Mouse (Mus musculus) layer of hippocampus, postnatal 25 days (tissue): ENCODE results near the gene Kif22. TPM values are rescaled to one million over a fixed set of nuclear protein-coding genes. Genes with fewer than 3 reads are reported as not detected.
"Not testable (repeated sequence)": the region's sequence is repeated elsewhere in the genome, so short reads cannot be mapped to it uniquely, and the experiment has no call there.

Source experiments
- DNase-seq, 2 experiments: peaks; one replicate each; pipeline ENCODE4 v3.0.0; 2022; ENCODE audit warnings: mixed read lengths in 2 of 2, low spot score in 1 of 2; ENCODE audit errors: extremely low spot score in 1 of 2
- total RNA-seq, 2 experiments: library from RNA; stranded (reverse); gene quantifications; 2 replicates each; pipeline ENCODE4 v1.2.3; 2021

Kif22 gene
- 1 to 10 TPM; 6.7 to 8.7 TPM for total RNA-seq

GRCm38 (mm10) chr7:127041851-127042672 is at the start of gene Kif22:
Gene Kif22, minus strand, starts transcription at chr7:127042471.
- peak; percentile 75 to 89 for DNase-seq

DNA sequence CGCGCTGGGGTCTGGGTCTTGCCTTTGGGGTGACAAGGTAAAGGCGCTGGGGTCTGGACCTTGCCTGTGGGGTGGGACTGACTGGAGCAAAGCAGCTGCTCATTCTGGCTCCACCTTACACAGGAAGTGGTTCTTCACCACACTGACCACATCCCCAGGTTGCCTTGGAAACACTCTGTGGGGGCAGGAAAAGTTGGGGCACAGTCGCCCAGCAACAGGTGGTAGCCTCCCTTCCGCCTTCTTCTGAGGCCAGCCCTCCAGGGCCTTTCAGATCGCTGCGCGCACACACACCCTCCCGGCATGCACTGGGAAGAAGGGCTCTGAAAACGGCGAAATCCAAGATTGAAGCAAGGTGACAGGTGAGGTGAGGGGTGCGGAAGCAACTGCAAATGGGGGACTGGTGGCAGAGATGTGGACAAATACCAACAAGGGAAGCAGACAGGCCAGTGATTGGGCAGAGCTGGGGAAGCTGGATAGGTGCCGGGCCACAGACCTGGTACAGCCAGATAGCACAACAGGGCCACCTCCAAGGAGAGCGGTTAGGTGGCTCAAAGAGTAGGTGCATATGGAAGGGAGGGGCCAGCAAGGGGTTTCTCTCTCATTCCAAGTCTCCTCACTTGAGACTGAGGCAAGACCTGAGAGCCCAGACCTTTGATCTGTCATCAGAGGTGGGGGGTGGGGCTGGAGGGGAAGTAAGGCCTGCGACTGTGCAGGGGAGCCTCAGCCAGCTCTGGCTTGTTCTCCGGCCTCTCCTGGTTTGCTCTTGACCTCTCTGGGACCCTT is 49.0 kb upstream of the Kif22 start, which contains the start of gene AI467606:
Gene AI467606 (plus strand): TSS at position 246 of the 783 bp plus-strand sequence.
- no peak for DNase-seq

GRCm38 (mm10) chr7:127090154-127091113 is 48.2 kb upstream of the Kif22 start:
- no peak for DNase-seq

- DNase-seq = no peak
Measured at GRCm38 (mm10) chr7:127088901-127089845, 46.9 kb upstream of the Kif22 start.

DNA sequence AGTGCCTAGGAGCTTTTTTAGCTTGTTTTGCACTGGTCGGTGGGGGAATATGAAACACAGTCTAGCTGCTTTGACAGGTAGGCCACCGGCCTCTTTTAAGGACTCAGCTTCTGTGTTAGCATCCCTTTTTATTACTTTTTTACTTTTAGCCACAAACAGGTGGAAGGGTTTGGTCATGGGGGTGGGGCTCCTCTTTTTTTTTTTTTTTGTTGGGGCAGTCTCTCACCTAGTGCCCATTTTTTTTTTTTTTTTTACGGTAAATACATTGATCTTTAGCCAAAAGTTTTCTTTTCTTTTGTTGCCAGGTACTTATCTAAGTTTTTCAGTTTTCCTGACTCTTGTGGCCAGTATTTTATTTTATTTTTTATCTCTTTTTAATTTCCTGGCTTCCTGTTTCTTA is 45.8 kb upstream of the Kif22 start:
- no peak for DNase-seq

GRCm38 (mm10) chr7:127087278-127088010 is 45.2 kb upstream of the Kif22 start, which contains the start of gene Zg16:
Gene Zg16, minus strand, starts transcription at chr7:127087328.
- not testable (repeated sequence) for DNase-seq

DNA sequence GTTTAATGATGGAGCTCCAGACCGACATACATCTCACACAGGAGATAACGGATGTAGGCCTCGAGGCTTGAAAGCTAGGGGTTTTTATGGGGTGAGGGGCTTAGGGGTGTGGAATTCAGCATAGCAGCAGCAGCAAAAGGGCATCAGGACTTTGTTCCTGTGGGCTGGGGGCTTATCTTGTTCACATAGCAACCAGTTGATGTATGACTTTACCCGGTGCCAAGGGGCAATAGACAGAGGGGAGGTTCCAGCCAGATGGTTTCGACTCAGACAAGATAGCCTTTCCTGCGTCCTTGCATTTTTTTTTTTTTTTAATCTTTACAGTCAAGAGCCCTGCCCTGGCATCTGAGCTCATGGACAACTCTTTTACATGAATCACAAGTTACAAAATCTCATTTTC is 43.5 kb upstream of the Kif22 start:
- not testable (repeated sequence) for DNase-seq

- DNase-seq = no peak
Measured at GRCm38 (mm10) chr7:127084794-127085193, 42.5 kb upstream of the Kif22 start.

- DNase-seq = no peak
Measured at GRCm38 (mm10) chr7:127083689-127084088, 41.4 kb upstream of the Kif22 start.

GRCm38 (mm10) chr7:127082995-127083394 is 40.7 kb upstream of the Kif22 start:
- DNase-seq = no peak

GRCm38 (mm10) chr7:127082271-127082670 is 40.0 kb upstream of the Kif22 start:
- no peak for DNase-seq

DNA sequence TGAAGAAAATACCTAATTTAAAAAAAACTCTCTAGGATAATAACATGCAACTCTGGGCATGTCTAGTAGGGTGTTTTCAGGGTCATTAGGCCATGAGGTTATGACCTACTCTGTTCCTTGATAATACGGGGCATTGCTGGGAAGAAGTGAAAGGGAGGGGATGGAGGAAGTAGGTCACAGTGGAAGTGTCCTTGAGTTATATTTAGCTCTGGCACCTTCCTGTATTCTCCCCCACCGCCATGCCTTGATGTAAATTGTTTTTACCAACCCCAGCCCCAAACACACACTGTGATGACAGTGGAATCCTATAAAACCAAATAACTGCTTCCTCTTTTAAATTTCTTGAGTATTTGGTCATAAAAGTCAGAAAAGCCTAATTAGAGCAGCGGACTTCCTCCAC is 37.8 kb upstream of the Kif22 start:
- no peak for DNase-seq

- no peak for DNase-seq
Measured at GRCm38 (mm10) chr7:127077692-127078091, 35.4 kb upstream of the Kif22 start.

DNA sequence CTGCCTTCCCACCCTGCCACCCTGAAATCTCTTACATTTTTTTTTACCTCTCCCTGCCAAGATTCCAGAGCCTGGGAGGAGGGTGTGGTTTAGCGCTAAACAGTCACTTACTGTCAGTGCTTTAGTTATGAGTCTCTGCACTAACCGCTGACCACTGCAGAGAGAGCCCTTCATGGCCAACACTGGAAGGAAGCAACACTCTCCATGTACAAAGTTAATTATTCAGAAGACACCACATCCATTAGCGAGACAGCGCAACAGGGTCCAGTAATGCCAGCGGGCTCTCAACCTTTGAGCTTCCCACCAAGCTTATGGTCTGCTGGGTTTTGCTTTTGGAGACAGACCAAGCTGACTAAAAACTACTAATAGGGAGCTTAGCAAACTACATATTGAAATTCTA is 33.9 kb upstream of the Kif22 start:
- no peak for DNase-seq

- no peak for DNase-seq
Measured at GRCm38 (mm10) chr7:127073221-127073620, 30.9 kb upstream of the Kif22 start.

- no peak for DNase-seq
Measured at GRCm38 (mm10) chr7:127070871-127071413, 28.7 kb upstream of the Kif22 start.

- no peak for DNase-seq
Measured at GRCm38 (mm10) chr7:127066317-127066716, 24.0 kb upstream of the Kif22 start.

DNA sequence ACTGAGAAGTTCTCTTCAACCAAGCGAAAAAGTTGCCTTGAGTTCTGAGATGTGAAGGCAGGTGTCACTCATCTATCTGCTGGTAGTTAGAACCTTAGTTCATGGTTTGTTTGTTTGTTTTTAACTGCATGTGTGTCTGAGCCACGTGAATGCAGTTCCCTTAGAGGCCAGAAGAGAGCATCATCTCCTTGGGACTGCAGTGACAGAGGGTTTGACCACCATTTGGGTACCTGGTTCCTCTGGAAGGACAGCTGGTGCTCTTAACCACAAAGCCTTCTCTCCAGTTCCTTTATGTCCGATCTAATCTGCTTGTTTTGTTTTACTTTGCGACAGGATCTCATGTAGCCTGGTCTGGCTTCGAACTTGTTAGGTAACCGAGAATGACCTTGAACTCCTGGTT is 23.3 kb upstream of the Kif22 start:
- no peak for DNase-seq
